Mouse (Mus musculus) forebrain, embryonic 15.5 days (tissue): ENCODE measurements at regions not wholly inside any gene's neighbourhood (a gene's known extent, or its start where the extent isn't known, plus 50 kb on each side); places are given as distances from the start of the nearest gene placed in this dataset.
A peak's percentile ranks its signal among the peaks of the same experiment; 100 is the strongest.

Source experiments
- ATAC-seq: fragments of 200-750 bp; cut with Nextera tagmentation; replicated peaks from 2 replicates; pipeline ENCODE4 v1.8.0; 2017; ENCODE audit warnings: mild to moderate bottlenecking, moderate TSS enrichment, moderate library complexity
- H3K27ac ChIP-seq: fragments of 300-500 bp; sonication (generic); replicated peaks from 2 replicates; pipeline ENCODE4 v1.5.1; 2015; ENCODE audit warnings: mild to moderate bottlenecking, inconsistent platforms
- H3K27me3 ChIP-seq: fragments of 300-500 bp; sonication (generic); 2 replicates; pipeline ENCODE4 v1.6.1; 2015; ENCODE audit warnings: inconsistent platforms
- H3K36me3 ChIP-seq: fragments of 300-500 bp; sonication (generic); 2 replicates; pipeline ENCODE4 v1.6.1; 2015; ENCODE audit warnings: mild to moderate bottlenecking, inconsistent platforms
- H3K4me1 ChIP-seq: fragments of 300-500 bp; sonication (generic); 2 replicates; pipeline ENCODE4 v1.6.1; 2015; ENCODE audit warnings: inconsistent platforms
- H3K4me2 ChIP-seq: fragments of 300-500 bp; sonication (generic); replicated peaks from 2 replicates; pipeline ENCODE4 v1.6.1; 2015; ENCODE audit warnings: mild to moderate bottlenecking, inconsistent platforms
- H3K4me3 ChIP-seq: fragments of 300-500 bp; sonication (generic); 2 replicates; pipeline ENCODE4 v1.5.1; 2015; ENCODE audit warnings: mild to moderate bottlenecking, inconsistent platforms
- H3K9ac ChIP-seq: fragments of 300-500 bp; sonication (generic); replicated peaks from 2 replicates; pipeline ENCODE4 v1.6.1; 2015; ENCODE audit warnings: mild to moderate bottlenecking, inconsistent platforms
- H3K9me3 ChIP-seq: fragments of 300-500 bp; sonication (generic); 2 replicates; pipeline ENCODE4 v1.6.1; 2016; ENCODE audit warnings: inconsistent platforms
- WGBS: fragments of 180-500 bp; shearing (Covaris S2); methylation state at CpG from one replicate; pipeline ENCODE4 v1.1.7; 2015; ENCODE audit warnings: mixed read lengths; 5-methylcytosine and 5-hydroxymethylcytosine counted together

GRCm38 (mm10) chr16:90628605-90629120, 98.5 kb downstream of the Mis18a start:
- no peaks in the 10 kb centered on the region for H3K27me3 ChIP-seq
- H3K27ac ChIP-seq = no peak overlapping the region
- no peak overlapping the region for H3K4me2 ChIP-seq
- H3K4me1 ChIP-seq = peaks cover 22% of the 10 kb centered on the region
- no peak overlapping the region for H3K9ac ChIP-seq
- ATAC-seq = no peak
- H3K4me3 ChIP-seq = no peak overlapping the region
- WGBS = 43% methylated on average over 13 of the region's 13 CpGs
- H3K9me3 ChIP-seq = 0 out of 2 replicates have a peak, but pooled peaks cover 6% of the 10 kb centered on the region
- no peaks in the 10 kb centered on the region for H3K36me3 ChIP-seq

DNA sequence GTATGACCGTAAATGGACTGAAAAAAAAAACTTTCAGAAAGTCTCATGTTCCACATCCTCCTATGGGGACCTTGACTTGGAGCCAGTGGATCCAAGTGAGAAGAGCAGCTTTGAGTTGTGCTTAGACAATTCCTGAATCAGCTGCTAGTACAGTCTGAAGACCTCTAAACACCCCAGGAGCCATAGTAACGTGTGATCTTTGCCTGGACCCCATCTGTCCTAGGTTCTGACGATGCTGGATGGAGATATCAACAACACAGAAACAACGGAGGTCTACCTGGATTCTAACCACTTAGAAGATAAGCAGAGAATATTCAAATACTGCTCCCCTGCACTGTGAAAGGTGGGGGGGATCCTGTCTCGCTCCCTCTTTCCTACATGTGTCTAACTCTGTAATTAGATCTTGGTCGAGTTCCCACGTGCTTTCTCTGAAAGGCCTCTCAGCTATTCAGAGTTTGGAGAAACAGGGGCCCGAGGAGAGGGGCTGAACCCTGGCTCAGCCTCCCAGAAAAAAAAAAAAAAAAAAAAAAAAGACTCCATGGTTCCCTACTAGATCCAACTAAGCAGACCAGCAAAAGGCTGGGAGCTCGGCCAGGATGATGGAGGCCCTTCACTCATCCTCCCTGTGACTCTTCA, 101.1 kb downstream of the Mis18a start:
- Histone ChIP-seq H3K4me3 (no peak overlapping the region), H3K4me1 (peaks cover 43% of the 10 kb centered on the region), H3K9ac (no peak overlapping the region), H3K36me3 (no peaks in the 10 kb centered on the region), H3K27ac (peak overlapping the region; percentile 38; the same call in 1 of the 2 replicates), H3K27me3 (no peaks in the 10 kb centered on the region), H3K4me2 (no peak overlapping the region), H3K9me3 (0 out of 2 replicates have a peak, but pooled peaks cover 6% of the 10 kb centered on the region)
- WGBS = 60% methylated on average over 9 of the region's 9 CpGs
- ATAC-seq = no peak

GRCm38 (mm10) chr16:90625301-90626034, 101.7 kb downstream of the Mis18a start:
- 0 out of 2 replicates have a peak, but pooled peaks cover 6% of the 10 kb centered on the region for H3K9me3 ChIP-seq

GRCm38 (mm10) chr16:90624039-90624625, 103.1 kb downstream of the Mis18a start:
- Histone ChIP-seq H3K9me3 (0 out of 2 replicates have a peak, but pooled peaks cover 6% of the 10 kb centered on the region), H3K4me1 (peaks cover 34% of the 10 kb centered on the region), H3K27ac (peak overlapping the region; percentile 65), H3K27me3 (no peaks in the 10 kb centered on the region), H3K9ac (no peak overlapping the region), H3K36me3 (no peaks in the 10 kb centered on the region), H3K4me3 (peak overlapping the region; percentile 2; the same call in 1 of the 2 replicates), H3K4me2 (peak overlapping the region; percentile 9)
- WGBS = 25% methylated on average over 17 of the region's 17 CpGs
- ATAC-seq = peak; percentile 67

More at GRCm38 (mm10) chr16:90625301-90626034, 101.7 kb downstream of the Mis18a start:
- Histone ChIP-seq H3K4me2 (no peak overlapping the region), H3K4me3 (no peak overlapping the region), H3K36me3 (no peaks in the 10 kb centered on the region), H3K4me1 (peaks cover 43% of the 10 kb centered on the region), H3K27ac (no peak overlapping the region; the same call in 1 of the 2 replicates), H3K27me3 (no peaks in the 10 kb centered on the region), H3K9ac (no peak overlapping the region)
- ATAC-seq = no peak
- 62% methylated on average over 16 of the region's 16 CpGs for WGBS

GRCm38 (mm10) chr16:90622677-90623225, 104.5 kb downstream of the Mis18a start:
- no peak overlapping the region for H3K4me2 ChIP-seq
- peak overlapping the region; percentile 77 for H3K27ac ChIP-seq
- H3K27me3 ChIP-seq = no peaks in the 10 kb centered on the region
- H3K9me3 ChIP-seq = 0 out of 2 replicates have a peak, but pooled peaks cover 6% of the 10 kb centered on the region
- WGBS = 47% methylated on average over 8 of the region's 8 CpGs
- ATAC-seq = no peak
- no peaks in the 10 kb centered on the region for H3K36me3 ChIP-seq
- no peak overlapping the region for H3K4me3 ChIP-seq
- H3K4me1 ChIP-seq = peaks cover 31% of the 10 kb centered on the region
- H3K9ac ChIP-seq = no peak overlapping the region

DNA sequence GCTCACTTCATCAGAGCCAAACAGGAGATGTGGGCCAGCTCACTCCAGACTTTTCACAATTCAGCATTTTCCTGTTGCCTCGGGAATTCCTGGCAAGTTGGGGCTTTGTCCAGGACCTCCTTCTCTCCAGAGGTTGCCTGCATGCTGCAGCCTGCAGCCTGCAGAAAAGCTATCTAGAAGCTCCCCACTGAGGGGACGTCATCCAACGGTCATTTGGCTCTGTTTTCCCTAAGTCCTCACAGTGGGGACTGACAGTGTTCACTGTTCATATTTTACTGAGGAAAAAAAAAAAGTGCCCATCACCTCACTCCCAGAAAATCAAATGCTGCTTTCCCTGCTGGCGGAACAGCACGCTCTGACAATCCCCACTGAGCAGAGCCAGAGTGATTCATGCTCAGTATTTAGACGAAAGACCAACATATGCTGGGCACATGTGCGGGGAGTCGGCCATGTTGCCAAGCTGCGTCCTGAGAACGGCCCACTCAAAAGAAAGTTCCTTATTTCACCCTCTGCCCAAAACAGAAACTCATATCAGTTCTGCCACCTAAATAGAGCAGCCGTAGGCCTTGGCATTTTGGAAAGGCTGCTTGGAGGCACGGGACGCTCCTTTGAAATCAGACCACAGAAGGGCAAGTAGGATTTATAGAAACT, 105.3 kb downstream of the Mis18a start:
- H3K4me3 ChIP-seq = no peak overlapping the region
- WGBS = 14% methylated on average over 13 of the region's 13 CpGs
- H3K9ac ChIP-seq = no peak overlapping the region
- 0 out of 2 replicates have a peak, but pooled peaks cover 5% of the 10 kb centered on the region for H3K9me3 ChIP-seq
- no peaks in the 10 kb centered on the region for H3K36me3 ChIP-seq
- H3K4me2 ChIP-seq = no peak overlapping the region
- peak; percentile 30; the same call in 1 of the 2 replicates for ATAC-seq
- no peaks in the 10 kb centered on the region for H3K27me3 ChIP-seq
- peak overlapping the region; percentile 77 for H3K27ac ChIP-seq
- H3K4me1 ChIP-seq = peaks cover 31% of the 10 kb centered on the region

GRCm38 (mm10) chr16:90619565-90620311, 107.5 kb downstream of the Mis18a start:
- Histone ChIP-seq H3K4me3 (no peak overlapping the region), H3K9me3 (no peaks in the 10 kb centered on the region), H3K4me1 (peaks cover 30% of the 10 kb centered on the region), H3K27ac (no peak overlapping the region), H3K4me2 (no peak overlapping the region), H3K36me3 (no peaks in the 10 kb centered on the region), H3K9ac (no peak overlapping the region), H3K27me3 (no peaks in the 10 kb centered on the region)
- WGBS = 87% methylated on average over 13 of the region's 13 CpGs
- no peak for ATAC-seq

GRCm38 (mm10) chr16:90615791-90616190, 111.4 kb downstream of the Mis18a start:
- Histone ChIP-seq H3K4me2 (no peak overlapping the region), H3K4me3 (no peak overlapping the region), H3K36me3 (no peaks in the 10 kb centered on the region), H3K27ac (no peak overlapping the region), H3K27me3 (no peaks in the 10 kb centered on the region), H3K9ac (no peak overlapping the region), H3K9me3 (no peaks in the 10 kb centered on the region), H3K4me1 (no peaks in the 10 kb centered on the region)
- ATAC-seq = no peak
- 82% methylated on average over 10 of the region's 10 CpGs for WGBS

- Histone ChIP-seq H3K4me1 (no peaks in the 10 kb centered on the region), H3K27me3 (no peaks in the 10 kb centered on the region), H3K9ac (no peak overlapping the region), H3K36me3 (no peaks in the 10 kb centered on the region), H3K27ac (no peak overlapping the region), H3K9me3 (no peaks in the 10 kb centered on the region), H3K4me3 (no peak overlapping the region), H3K4me2 (no peak overlapping the region)
- WGBS = 100% methylated on average over 1 of the region's 1 CpGs
- ATAC-seq = no peak
Observed at GRCm38 (mm10) chr16:90614137-90614536, 113.1 kb downstream of the Mis18a start.

DNA sequence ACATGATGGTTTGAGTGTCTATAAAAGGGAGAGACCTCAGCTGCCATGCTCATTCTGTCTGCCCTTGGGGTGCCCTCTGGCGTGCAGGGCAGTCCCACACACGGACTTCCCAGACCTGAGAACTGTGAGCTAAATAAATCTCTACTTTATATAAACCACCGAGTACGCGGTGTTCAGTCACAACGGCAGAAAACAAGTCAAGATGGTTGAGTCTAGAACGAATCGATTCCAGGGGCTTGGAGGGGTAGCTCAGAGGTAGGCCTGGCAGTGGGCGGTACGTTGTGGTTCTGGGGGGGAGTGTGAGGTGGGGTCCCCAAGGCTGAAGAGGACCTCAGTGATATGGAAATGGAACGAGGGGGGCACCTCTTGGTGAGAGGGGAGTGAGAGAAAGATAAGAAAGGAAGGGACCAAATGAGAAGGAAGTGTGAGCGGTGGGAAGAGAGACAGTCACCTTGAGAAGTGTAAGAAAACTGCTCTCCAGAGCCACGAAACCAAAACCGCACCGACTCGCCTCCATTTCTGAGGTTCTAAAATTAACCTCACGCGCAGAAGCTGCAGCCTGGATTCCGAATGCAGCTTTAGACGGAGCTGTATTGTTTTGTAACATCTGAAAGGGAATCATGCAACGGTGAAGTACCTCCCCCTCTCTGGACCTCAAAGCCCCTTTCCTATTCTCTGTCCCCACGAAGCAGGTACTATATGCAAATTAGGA, 117.0 kb downstream of the Mis18a start:
- Histone ChIP-seq H3K4me1 (no peaks in the 10 kb centered on the region), H3K4me2 (no peak overlapping the region), H3K36me3 (no peaks in the 10 kb centered on the region), H3K27ac (no peak overlapping the region), H3K27me3 (no peaks in the 10 kb centered on the region), H3K9ac (no peak overlapping the region), H3K4me3 (no peak overlapping the region), H3K9me3 (no peaks in the 10 kb centered on the region)
- WGBS = 90% methylated on average over 22 of the region's 22 CpGs
- no peak for ATAC-seq
